Mouse (Mus musculus): ENCODE data around the gene Fam83g.

DNA sequence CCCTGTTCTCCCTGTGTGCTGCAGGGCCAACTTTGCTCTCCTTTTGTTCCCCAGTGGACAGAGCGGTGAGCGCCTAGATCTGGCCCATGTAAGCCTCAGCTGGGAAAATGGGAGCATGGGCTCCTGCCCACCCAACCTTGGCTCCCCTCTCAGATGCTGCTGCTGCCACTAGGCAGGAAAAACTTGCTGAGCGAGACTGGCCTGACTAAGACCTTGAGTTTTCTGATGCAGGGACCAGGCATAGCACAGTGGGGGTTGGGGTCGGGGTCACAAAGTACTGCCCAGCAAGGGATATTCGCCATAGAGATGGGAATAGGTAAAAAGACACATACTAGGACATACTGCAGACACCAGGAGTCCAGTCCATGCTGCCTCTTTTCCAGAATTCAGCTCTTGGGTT lies 16.6 kb upstream of the Fam83g start:
- TF ChIP-seq CTCF (IDR thresholded peaks at IDR 0.05; ENCODE audit: low read depth), result no peak
- TF ChIP-seq EP300 (IDR thresholded peaks at IDR 0.05; ENCODE audit: low read depth), result no peak
